ENCODE assay signal across 8 mouse cellular contexts in the genomic region with DNA sequence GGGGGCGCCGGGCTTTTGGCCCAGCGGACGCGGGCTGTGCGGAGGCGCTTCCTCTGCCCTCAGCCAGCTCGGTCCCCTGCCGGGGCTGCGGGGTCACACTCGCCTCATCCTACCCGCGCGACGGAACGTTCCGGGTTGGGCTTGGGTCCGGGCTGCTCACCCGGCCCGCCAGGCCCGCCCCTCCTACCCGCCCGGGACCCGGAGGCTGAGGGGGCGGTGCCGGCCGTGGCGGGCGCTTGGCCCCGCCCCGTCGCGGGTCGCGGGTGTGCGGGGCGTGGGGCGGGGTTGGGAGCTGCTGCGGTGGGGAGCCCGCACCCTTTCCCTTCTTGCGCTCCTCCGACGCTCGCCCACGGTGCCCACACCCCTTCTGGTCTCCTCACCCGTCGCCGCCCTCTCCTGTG. TPM values are rescaled to one million over a fixed set of nuclear protein-coding genes. Genes with fewer than 3 reads are reported as not detected.
A peak's percentile ranks its signal among the peaks of the same experiment; 100 is the strongest.
DNase-seq lines count a peak whose midpoint lies in the region; ATAC-seq and TF ChIP-seq lines count a peak whose summit lies in the region.

No protein-coding gene starts in this region.

- DNase-seq in heart, adult 18-20 months, result no peak
- DNase-seq in MEL (ENCODE audit: low read depth, low spot score), result no peak
- no peak for DNase-seq in B cell, adult 2 months
- DNase-seq in spleen, postnatal 36 days (ENCODE audit: low spot score in 2 of 2), result no peak

- H3K4me2 ChIP-seq in heart, embryonic 12.5 days, result peak overlapping the region; percentile 82
- H3K4me2 ChIP-seq in embryonic facial prominence, embryonic 13.5 days, result peak overlapping the region; percentile 91
- peak overlapping the region; percentile 93 for H3K4me2 ChIP-seq in intestine, embryonic 16.5 days (ENCODE audit: low read depth, low read length)

- no peak; a peak in 1 of 4 replicates for TF ChIP-seq POLR2A in MEL (IDR thresholded peaks at IDR 0.05; ENCODE audit: control insufficient read depth in 1 of 2, insufficient read depth in 1 of 2, low read depth in 1 of 2, low read length in 2 of 2, poor library complexity in 1 of 2)

- H3K4me3 ChIP-seq in heart, embryonic 12.5 days, result peak overlapping the region; percentile 88
- H3K4me3 ChIP-seq in MEL (ENCODE audit: control insufficient read depth in 1 of 2, insufficient read depth in 1 of 2, low read depth in 2 of 2, low read length in 2 of 2), result peak overlapping the region; percentile 97 to 99
- peak overlapping the region; percentile 91 for H3K4me3 ChIP-seq in embryonic facial prominence, embryonic 13.5 days
- peak overlapping the region; percentile 90 for H3K4me3 ChIP-seq in intestine, embryonic 16.5 days (ENCODE audit: low read length)
- peak overlapping the region; percentile 34 for H3K4me3 ChIP-seq in macrophage (ENCODE audit: inconsistent target)

- no peaks in the 10 kb centered on the region for H3K27me3 ChIP-seq in heart, embryonic 12.5 days (replicated peaks)
- no peaks in the 10 kb centered on the region for H3K27me3 ChIP-seq in MEL (ENCODE audit: control insufficient read depth in 1 of 2, insufficient read depth in 2 of 2, low read length in 2 of 2)
- no peaks in the 10 kb centered on the region for H3K27me3 ChIP-seq in embryonic facial prominence, embryonic 13.5 days
- no peaks in the 10 kb centered on the region for H3K27me3 ChIP-seq in intestine, embryonic 16.5 days (replicated peaks; ENCODE audit: control insufficient read depth, insufficient read depth, low read length)

- H3K9ac ChIP-seq in heart, embryonic 12.5 days, result peak overlapping the region; percentile 89
- H3K9ac ChIP-seq in MEL (ENCODE audit: control insufficient read depth, low read depth, low read length, poor library complexity, severe bottlenecking), result peak overlapping the region; percentile 93
- peak overlapping the region; percentile 87 for H3K9ac ChIP-seq in embryonic facial prominence, embryonic 13.5 days
- peak overlapping the region; percentile 91 for H3K9ac ChIP-seq in intestine, embryonic 16.5 days (ENCODE audit: low read depth, low read length)

- H3K9me3 ChIP-seq in heart, embryonic 12.5 days (replicated peaks), result no peaks in the 10 kb centered on the region
- no peaks in the 10 kb centered on the region for H3K9me3 ChIP-seq in MEL (replicated peaks; ENCODE audit: insufficient read depth, low read length)
- H3K9me3 ChIP-seq in embryonic facial prominence, embryonic 13.5 days, result no peaks in the 10 kb centered on the region
- no peaks in the 10 kb centered on the region for H3K9me3 ChIP-seq in intestine, embryonic 16.5 days (ENCODE audit: control insufficient read depth, low read length)

- H3K4me1 ChIP-seq in heart, embryonic 12.5 days (replicated peaks), result peaks cover 18% of the 10 kb centered on the region
- H3K4me1 ChIP-seq in MEL (ENCODE audit: control insufficient read depth in 1 of 2, insufficient read depth in 2 of 2, low read length in 2 of 2), result peaks cover 2 to 11% of the 10 kb centered on the region in 2 experiments; a peak in 2 of 4 replicates
- H3K4me1 ChIP-seq in embryonic facial prominence, embryonic 13.5 days, result peaks cover 8% of the 10 kb centered on the region; the same call in 1 of the 2 replicates
- peaks cover 11% of the 10 kb centered on the region for H3K4me1 ChIP-seq in intestine, embryonic 16.5 days (ENCODE audit: control insufficient read depth, insufficient read depth, low read length)

- H3K36me3 ChIP-seq in heart, embryonic 12.5 days, result no peaks in the 10 kb centered on the region
- H3K36me3 ChIP-seq in MEL (ENCODE audit: control insufficient read depth in 1 of 2, insufficient read depth in 2 of 2, low read length in 2 of 2) (peaks cover 0 to 10% of the 10 kb centered on the region in 2 experiments; a peak in 2 of 4 replicates), macrophage (ENCODE audit: inconsistent target) (no peaks in the 10 kb centered on the region)
- no peaks in the 10 kb centered on the region for H3K36me3 ChIP-seq in embryonic facial prominence, embryonic 13.5 days
- H3K36me3 ChIP-seq in intestine, embryonic 16.5 days (ENCODE audit: control insufficient read depth, insufficient read depth, low read length), result no peaks in the 10 kb centered on the region

- TF ChIP-seq RAD21 in MEL (IDR thresholded peaks at IDR 0.05; ENCODE audit: low read depth, low read length), result no peak

- 0% methylated on average over 47 of the region's 48 CpGs for WGBS in heart, embryonic 12.5 days
- under 1% methylated on average over 47 of the region's 48 CpGs for WGBS in embryonic facial prominence, embryonic 13.5 days
- under 1% methylated on average over 37 of the region's 48 CpGs for WGBS in intestine, embryonic 16.5 days
- WGBS in macrophage (ENCODE audit: missing documents), result 1% methylated on average over 38 of the region's 48 CpGs

- H3K79me2 ChIP-seq in MEL (ENCODE audit: control insufficient read depth, insufficient read depth, low read length, poor library complexity) (peaks cover 7% of the 10 kb centered on the region; the same call in 1 of the 2 replicates), macrophage (ENCODE audit: inconsistent target) (peaks cover 6% of the 10 kb centered on the region; the same call in 1 of the 2 replicates)

- no peak for TF ChIP-seq EP300 in MEL (IDR thresholded peaks at IDR 0.05; ENCODE audit: low read depth in 1 of 2, low read length in 2 of 2)

- peak overlapping the region; percentile 72; the same call in 1 of the 2 replicates for H3K27ac ChIP-seq in heart, embryonic 12.5 days (ENCODE audit: poor library complexity, severe bottlenecking)
- H3K27ac ChIP-seq in MEL (ENCODE audit: control insufficient read depth, low read depth, low read length), result peak overlapping the region; percentile 36
- H3K27ac ChIP-seq in embryonic facial prominence, embryonic 13.5 days, result peak overlapping the region; percentile 78
- peak overlapping the region; percentile 73 for H3K27ac ChIP-seq in intestine, embryonic 16.5 days (ENCODE audit: low read length)
- no peak overlapping the region for H3K27ac ChIP-seq in macrophage

- TF ChIP-seq CTCF in MEL (IDR thresholded peaks at IDR 0.05 in 2 of 3, conservative IDR thresholded peaks at IDR 0.05 in 1 of 3; ENCODE audit: control insufficient read depth in 1 of 3, insufficient read depth in 1 of 3, low read depth in 2 of 3, low read length in 3 of 3, poor library complexity in 1 of 3, severe bottlenecking in 1 of 3), result no peak

- ATAC-seq in heart, embryonic 12.5 days (ENCODE audit: insufficient number of reproducible peaks, low FRiP score), result peak; percentile 81
- peak; percentile 77 for ATAC-seq in embryonic facial prominence, embryonic 13.5 days (ENCODE audit: insufficient number of reproducible peaks, insufficient read depth, low FRiP score, low TSS enrichment, low read depth)
- peak; percentile 77 for ATAC-seq in intestine, embryonic 16.5 days

TF ChIP-seq in MEL, 35 proteins besides CTCF, POLR2A, EP300 and RAD21:
- 0 out of 2 replicates have a peak, but pooled peaks have one; percentile 3 for TF ChIP-seq ELF1 (IDR thresholded peaks at IDR 0.05; ENCODE audit: low read depth, low read length)
- TF ChIP-seq CHD2 (IDR thresholded peaks at IDR 0.05; ENCODE audit: low read length), result no peak
- TF ChIP-seq E2F4 (IDR thresholded peaks at IDR 0.05; ENCODE audit: borderline replicate concordance, low read depth, low read length), result no peak

RNA-seq across cellular contexts. Expression of gene A930002H24Rik, which starts 0.6 kb away (rescaled TPM):
- 2.8 and 3.7 TPM in 2 replicates for polyA plus RNA-seq in heart, embryonic 12.5 days (2016; fragmentation: Nextera tagmentation; extraction: Ambion mirVana)
- under 1 TPM in 1 of 2 experiments, not detected in 1; 0.62 TPM for total RNA-seq in heart, adult 18-20 months (2021)
- 0.69 and 1.1 TPM in 2 replicates for total RNA-seq in MEL (2012; rRNA removed)
- polyA plus RNA-seq in MEL (2012; ENCODE audit: insufficient read depth in 1 of 2, insufficient read length in 2 of 2, low read depth in 1 of 2, low replicate concordance in 2 of 2, missing spikeins in 1 of 2) (under 1 TPM in 1 of 2 experiments, not detected in 1; 0.70 TPM), macrophage (2018) (not detected in 3 replicates)
- 1.3 and 2.0 TPM in 2 replicates for polyA plus RNA-seq in embryonic facial prominence, embryonic 13.5 days (2015; fragmentation: Nextera tagmentation; extraction: Ambion mirVana)
- polyA plus RNA-seq in intestine, embryonic 16.5 days (2015; fragmentation: Nextera tagmentation; extraction: Ambion mirVana), result 2.0 and 2.9 TPM in 2 replicates
- total RNA-seq in macrophage (2018; cell fraction: chromatin; rRNA removed), result 1 to 10 TPM in 14 of 26 experiments, not detected in 12; 1.5 to 8.7 (median 3.1) TPM
- 1 to 10 TPM in 2 of 26 experiments, under 1 TPM in 14, not detected in 10; 0.32 to 2.1 (median 0.77) TPM for total RNA-seq in macrophage (2018; cell fraction: cytosol; rRNA removed)
- total RNA-seq in macrophage (2018; cell fraction: nucleus; rRNA removed), result 1 to 10 TPM in 21 of 26 experiments, not detected in 5; 1.5 to 7.7 (median 3.7) TPM

RNA-seq across cellular contexts. Expression of gene Fer, which starts 1.3 kb away (rescaled TPM):
- 27.2 and 27.7 TPM in 2 replicates for polyA plus RNA-seq in heart, embryonic 12.5 days (2016; fragmentation: Nextera tagmentation; extraction: Ambion mirVana)
- 10 to 100 TPM; 16.1 to 17.9 TPM for total RNA-seq in heart, adult 18-20 months (2021)
- 8.5 and 9.4 TPM in 2 replicates for total RNA-seq in MEL (2012; rRNA removed)
- polyA plus RNA-seq in MEL (2012; ENCODE audit: insufficient read depth in 1 of 2, insufficient read length in 2 of 2, low read depth in 1 of 2, low replicate concordance in 2 of 2, missing spikeins in 1 of 2) (10 to 100 TPM in 1 of 2 experiments, not detected in 1; 11.2 TPM), macrophage (2018) (13.5 to 24.8 TPM (median 20.7 TPM) in 3 replicates)
- 32.5 and 33.4 TPM in 2 replicates for polyA plus RNA-seq in embryonic facial prominence, embryonic 13.5 days (2015; fragmentation: Nextera tagmentation; extraction: Ambion mirVana)
- polyA plus RNA-seq in intestine, embryonic 16.5 days (2015; fragmentation: Nextera tagmentation; extraction: Ambion mirVana), result 20.7 and 20.9 TPM in 2 replicates
- 100 to 1,000 TPM in 11 of 26 experiments, 10 to 100 TPM in 15; 33.0 to 154 (median 85.1) TPM for total RNA-seq in macrophage (2018; cell fraction: chromatin; rRNA removed)
- 10 to 100 TPM; 15.8 to 21.8 (median 18.8) TPM for total RNA-seq in macrophage (2018; cell fraction: cytosol; rRNA removed)
- 100 to 1,000 TPM in 1 of 26 experiments, 10 to 100 TPM in 25; 15.9 to 101 (median 40.4) TPM for total RNA-seq in macrophage (2018; cell fraction: nucleus; rRNA removed)

Comparison
In these comparisons a context has a peak if more than half of its experiments do, and no peak if none do; other contexts are left out.
1. H3K4me3 ChIP-seq: peak in every context shown above with its lines; median percentile 98 in MEL; 91 in embryonic facial prominence, embryonic 13.5 days; 90 in intestine, embryonic 16.5 days; 88 in heart, embryonic 12.5 days; 34 in macrophage.